Mouse (Mus musculus): ENCODE measurements at regions not wholly inside any gene's neighbourhood (a gene's known extent, or its start where the extent isn't known, plus 50 kb on each side); places are given as distances from the start of the nearest gene placed in this dataset.

DNA sequence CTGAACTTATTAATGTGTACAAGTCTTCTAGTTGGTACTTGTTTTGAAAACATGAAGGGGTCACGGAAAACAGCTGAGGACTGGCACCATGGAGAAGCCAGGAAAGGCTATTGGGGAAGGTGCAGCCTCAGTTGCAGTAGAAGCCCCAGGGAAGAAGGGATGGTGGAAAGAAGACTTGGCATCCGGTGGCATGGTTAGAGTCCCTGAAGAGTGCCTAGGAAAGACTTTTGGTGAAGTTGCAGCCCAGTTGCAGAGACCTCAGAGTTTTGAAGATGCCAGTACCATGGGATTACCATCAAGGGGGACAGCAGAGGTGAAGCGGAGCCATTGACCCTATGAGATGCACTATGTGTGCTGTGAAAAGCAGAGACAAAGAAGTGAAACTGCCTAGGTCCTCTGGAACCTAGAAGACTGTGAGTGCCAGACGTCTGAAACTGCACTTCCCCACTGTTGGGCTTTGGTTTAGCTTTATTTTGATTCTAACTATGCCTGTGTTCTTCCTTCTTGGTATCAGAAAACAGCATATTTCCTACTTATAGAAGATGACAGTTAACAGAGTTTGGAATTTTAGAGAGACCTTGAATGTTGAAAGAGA is 96.9 kb upstream of the Zfp648 start:
- peaks cover 11% of the 10 kb centered on the region for H3K4me1 ChIP-seq (ENCODE audit: insufficient read depth, low read length)
- no peak overlapping the region for H3K4me2 ChIP-seq (replicated peaks; ENCODE audit: low read depth, low read length)
- no peaks in the 10 kb centered on the region for H3K9me3 ChIP-seq (ENCODE audit: low read length)
- WGBS = 85% methylated on average over 4 of the region's 4 CpGs
- H3K36me3 ChIP-seq (ENCODE audit: insufficient read depth, low read length) = no peaks in the 10 kb centered on the region
- no peak overlapping the region for H3K4me3 ChIP-seq (ENCODE audit: low read length)
- no peaks in the 10 kb centered on the region for H3K27me3 ChIP-seq (ENCODE audit: insufficient read depth, low read length)
- no peak for ATAC-seq (ENCODE audit: low FRiP score, low TSS enrichment)
- H3K9ac ChIP-seq (replicated peaks; ENCODE audit: low read length) = no peak overlapping the region
- H3K27ac ChIP-seq (ENCODE audit: low read length) = no peak overlapping the region

DNA sequence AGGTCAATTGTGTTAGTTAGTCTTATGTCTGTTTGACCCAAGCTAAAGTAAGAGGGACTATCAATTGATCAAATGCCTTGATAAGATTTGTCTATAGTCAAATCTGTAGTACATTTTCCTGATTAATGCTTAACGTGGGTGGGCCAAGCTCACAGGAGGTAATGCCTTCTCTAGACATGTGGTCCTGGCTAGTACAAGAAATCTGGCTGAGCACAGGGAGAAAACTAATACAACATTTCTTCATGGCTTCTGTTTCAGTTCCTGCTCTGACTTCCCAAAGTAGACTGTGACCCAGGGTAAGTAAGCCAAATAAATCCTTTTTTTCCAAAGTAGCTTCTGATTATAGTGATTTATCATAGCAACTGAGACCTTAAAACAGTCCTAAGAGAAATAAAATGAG is 96.2 kb upstream of the Zfp648 start:
- no peak overlapping the region for H3K4me3 ChIP-seq (ENCODE audit: low read length)
- ATAC-seq (ENCODE audit: low FRiP score, low TSS enrichment) = no peak
- H3K27me3 ChIP-seq (ENCODE audit: insufficient read depth, low read length) = no peaks in the 10 kb centered on the region
- H3K9ac ChIP-seq (replicated peaks; ENCODE audit: low read length) = no peak overlapping the region
- H3K4me1 ChIP-seq (ENCODE audit: insufficient read depth, low read length) = peaks cover 11% of the 10 kb centered on the region
- H3K4me2 ChIP-seq (replicated peaks; ENCODE audit: low read depth, low read length) = no peak overlapping the region
- no peak overlapping the region for H3K27ac ChIP-seq (ENCODE audit: low read length)
- WGBS = 73% methylated on average over 1 of the region's 1 CpGs
- H3K9me3 ChIP-seq (ENCODE audit: low read length) = no peaks in the 10 kb centered on the region
- no peaks in the 10 kb centered on the region for H3K36me3 ChIP-seq (ENCODE audit: insufficient read depth, low read length)

DNA sequence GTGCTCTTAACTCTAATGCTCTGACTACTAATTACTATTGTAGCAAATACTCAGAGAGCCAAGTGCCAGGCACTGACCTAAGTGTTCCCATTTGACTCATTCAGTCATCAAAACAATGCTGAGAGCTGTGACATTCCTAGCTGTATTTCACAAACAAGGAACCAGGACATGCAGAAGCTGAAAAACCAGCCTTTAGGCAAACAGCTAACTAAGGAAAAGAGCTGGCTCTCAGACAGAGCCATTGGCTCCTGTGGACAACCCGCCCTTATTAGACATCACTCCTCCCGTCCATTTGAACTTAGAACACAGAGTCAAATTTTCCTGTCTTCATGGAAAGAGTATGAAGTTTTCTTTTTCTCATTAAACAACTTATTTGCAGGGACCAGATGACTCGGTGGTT is 88.5 kb upstream of the Zfp648 start:
- Histone ChIP-seq H3K9ac (replicated peaks; ENCODE audit: low read length) (no peak overlapping the region), H3K27me3 (ENCODE audit: insufficient read depth, low read length) (no peaks in the 10 kb centered on the region), H3K9me3 (ENCODE audit: low read length) (no peaks in the 10 kb centered on the region), H3K36me3 (ENCODE audit: insufficient read depth, low read length) (no peaks in the 10 kb centered on the region), H3K4me2 (replicated peaks; ENCODE audit: low read depth, low read length) (no peak overlapping the region), H3K27ac (ENCODE audit: low read length) (no peak overlapping the region), H3K4me3 (ENCODE audit: low read length) (no peak overlapping the region), H3K4me1 (ENCODE audit: insufficient read depth, low read length) (peaks cover 5% of the 10 kb centered on the region)
- 72% methylated on average over 3 of the region's 3 CpGs for WGBS
- no peak for ATAC-seq (ENCODE audit: low FRiP score, low TSS enrichment)

DNA sequence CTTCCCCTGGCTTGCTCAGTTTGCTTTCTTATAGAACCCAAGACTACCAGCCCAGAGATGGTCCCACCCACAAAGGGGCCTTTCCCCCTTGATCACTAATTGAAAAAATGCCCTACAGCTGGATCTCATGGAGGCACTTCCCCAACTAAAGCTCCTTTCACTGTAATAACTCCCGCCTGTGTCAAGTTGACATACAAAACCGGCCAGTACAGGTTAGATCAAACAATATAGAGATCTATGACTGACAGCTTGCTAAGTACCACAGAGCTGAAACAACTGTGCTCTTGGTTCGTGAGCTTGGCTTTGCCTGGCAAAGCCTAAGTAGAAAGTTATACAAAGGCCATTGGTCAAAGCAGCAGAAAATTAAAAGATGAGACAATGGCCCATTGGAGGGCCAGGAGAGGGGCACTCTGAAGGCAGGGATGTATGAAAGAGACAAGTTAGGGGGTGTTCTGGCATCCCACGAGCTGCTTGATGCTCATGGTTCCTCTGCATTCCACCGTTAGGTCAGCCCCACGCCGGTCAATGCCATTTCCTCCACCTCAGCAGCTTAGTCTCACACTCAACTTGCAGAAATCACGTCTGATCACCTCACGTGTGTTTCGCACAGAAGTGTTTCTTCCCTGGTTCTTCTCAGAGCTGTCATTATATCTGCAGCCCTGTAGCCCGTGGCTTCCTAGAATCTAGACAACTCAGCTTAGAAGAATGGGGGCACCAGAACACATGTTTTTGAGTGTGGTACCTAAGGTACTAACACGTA is 87.5 kb upstream of the Zfp648 start:
- H3K4me1 ChIP-seq (ENCODE audit: insufficient read depth, low read length) = peaks cover 12% of the 10 kb centered on the region
- H3K27ac ChIP-seq (ENCODE audit: low read length) = no peak overlapping the region
- H3K36me3 ChIP-seq (ENCODE audit: insufficient read depth, low read length) = no peaks in the 10 kb centered on the region
- H3K9me3 ChIP-seq (ENCODE audit: low read length) = no peaks in the 10 kb centered on the region
- H3K27me3 ChIP-seq (ENCODE audit: insufficient read depth, low read length) = no peaks in the 10 kb centered on the region
- no peak overlapping the region for H3K9ac ChIP-seq (replicated peaks; ENCODE audit: low read length)
- H3K4me2 ChIP-seq (replicated peaks; ENCODE audit: low read depth, low read length) = no peak overlapping the region
- no peak overlapping the region for H3K4me3 ChIP-seq (ENCODE audit: low read length)
- 80% methylated on average over 12 of the region's 12 CpGs for WGBS
- ATAC-seq (ENCODE audit: low FRiP score, low TSS enrichment) = no peak

DNA sequence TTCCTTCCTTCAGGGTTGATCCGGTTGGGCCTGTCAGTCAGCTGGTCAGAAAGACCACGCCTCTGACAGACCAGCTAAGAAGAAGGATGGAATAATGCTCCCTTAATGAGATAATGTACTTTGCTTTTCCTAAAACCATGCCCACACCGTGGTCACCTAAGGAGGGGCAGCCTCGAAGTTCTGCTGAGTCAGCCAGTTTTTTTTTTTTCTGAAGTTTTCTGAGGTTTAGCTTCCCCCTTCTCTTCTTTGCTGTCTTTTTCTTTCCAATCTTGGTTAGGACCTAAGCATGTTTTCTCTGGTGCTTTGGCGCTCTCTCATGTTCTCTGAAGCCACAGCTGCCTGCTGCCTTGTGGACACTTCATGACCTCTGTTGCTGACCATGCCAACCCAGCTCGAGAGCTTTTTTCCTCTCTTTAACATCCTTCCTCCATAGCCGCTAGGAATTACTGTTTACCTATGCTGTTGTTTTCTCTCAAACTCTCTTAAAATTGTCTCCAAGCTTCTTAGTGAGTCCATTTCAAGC is 84.7 kb upstream of the Zfp648 start:
- no peaks in the 10 kb centered on the region for H3K9me3 ChIP-seq (ENCODE audit: low read length)
- H3K27me3 ChIP-seq (ENCODE audit: insufficient read depth, low read length) = no peaks in the 10 kb centered on the region
- ATAC-seq (ENCODE audit: low FRiP score, low TSS enrichment) = no peak
- no peak overlapping the region for H3K4me2 ChIP-seq (replicated peaks; ENCODE audit: low read depth, low read length)
- WGBS = 71% methylated on average over 7 of the region's 7 CpGs
- no peak overlapping the region for H3K9ac ChIP-seq (replicated peaks; ENCODE audit: low read length)
- no peaks in the 10 kb centered on the region for H3K36me3 ChIP-seq (ENCODE audit: insufficient read depth, low read length)
- no peak overlapping the region for H3K27ac ChIP-seq (ENCODE audit: low read length)
- no peak overlapping the region for H3K4me3 ChIP-seq (ENCODE audit: low read length)
- peaks cover 19% of the 10 kb centered on the region for H3K4me1 ChIP-seq (ENCODE audit: insufficient read depth, low read length)

DNA sequence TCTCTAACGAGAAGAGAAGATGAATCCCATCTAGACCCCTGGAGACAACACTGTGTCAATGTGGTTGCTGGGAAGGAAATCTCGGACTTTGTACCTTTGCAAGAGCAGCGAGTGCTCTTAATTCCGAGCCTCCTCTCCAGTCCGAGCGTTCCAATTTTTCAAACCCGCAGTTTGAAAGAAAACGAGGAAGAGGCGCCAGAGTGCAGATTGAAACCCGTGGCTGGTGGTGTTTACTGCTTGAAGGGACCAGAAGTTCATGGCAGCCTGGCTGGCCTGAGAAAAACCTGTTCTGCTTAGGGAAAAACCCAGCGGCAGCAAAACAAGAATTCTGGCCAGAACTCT is 83.7 kb upstream of the Zfp648 start:
- peak overlapping the region; percentile 37 for H3K4me2 ChIP-seq (replicated peaks; ENCODE audit: low read depth, low read length)
- no peaks in the 10 kb centered on the region for H3K36me3 ChIP-seq (ENCODE audit: insufficient read depth, low read length)
- H3K9ac ChIP-seq (replicated peaks; ENCODE audit: low read length) = no peak overlapping the region; the same call in 1 of the 2 replicates
- no peaks in the 10 kb centered on the region for H3K9me3 ChIP-seq (ENCODE audit: low read length)
- WGBS = 44% methylated on average over 11 of the region's 11 CpGs
- H3K4me1 ChIP-seq (ENCODE audit: insufficient read depth, low read length) = peaks cover 19% of the 10 kb centered on the region
- peak overlapping the region; percentile 24; the same call in 1 of the 2 replicates for H3K4me3 ChIP-seq (ENCODE audit: low read length)
- peak overlapping the region; percentile 47; the same call in 1 of the 2 replicates for H3K27ac ChIP-seq (ENCODE audit: low read length)
- no peak for ATAC-seq (ENCODE audit: low FRiP score, low TSS enrichment)
- no peaks in the 10 kb centered on the region for H3K27me3 ChIP-seq (ENCODE audit: insufficient read depth, low read length)

DNA sequence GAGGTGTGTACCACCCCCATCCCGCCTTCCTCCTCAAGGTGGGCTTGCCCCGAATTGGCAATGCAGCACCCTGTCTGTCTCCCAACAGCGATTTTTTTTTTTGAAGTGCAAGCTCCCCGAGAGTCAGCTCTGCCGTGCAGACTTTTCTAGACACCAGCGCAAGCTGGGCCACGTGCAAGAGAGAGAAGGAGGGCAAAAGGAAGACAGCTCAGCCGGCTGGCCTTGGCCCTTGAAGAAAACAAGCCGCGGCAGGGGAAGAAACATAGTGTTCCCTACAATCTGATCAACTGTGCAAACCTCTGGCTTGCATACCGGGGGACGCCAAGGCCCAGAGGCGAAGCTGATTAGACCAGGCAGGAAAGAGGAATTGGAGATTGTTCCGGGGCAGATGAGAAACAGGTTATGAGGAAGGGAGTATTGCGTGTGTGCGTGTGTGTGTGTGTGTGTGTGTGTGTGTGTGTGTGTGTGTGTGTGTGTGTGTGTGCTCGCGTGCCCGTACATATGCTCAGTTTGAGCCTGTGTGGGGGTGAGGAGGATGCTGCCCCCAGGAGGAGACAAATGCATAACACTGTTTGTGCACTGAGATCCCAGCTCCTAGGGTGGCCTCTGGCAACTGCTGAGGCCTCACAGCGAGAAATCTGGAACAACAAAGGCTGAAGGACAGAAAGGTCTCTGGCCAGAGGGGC is 83.2 kb upstream of the Zfp648 start:
- H3K27ac ChIP-seq (ENCODE audit: low read length) = peak overlapping the region; percentile 47; the same call in 1 of the 2 replicates
- no peaks in the 10 kb centered on the region for H3K27me3 ChIP-seq (ENCODE audit: insufficient read depth, low read length)
- no peak overlapping the region; the same call in 1 of the 2 replicates for H3K9ac ChIP-seq (replicated peaks; ENCODE audit: low read length)
- peak overlapping the region; percentile 37 for H3K4me2 ChIP-seq (replicated peaks; ENCODE audit: low read depth, low read length)
- WGBS = 37% methylated on average over 20 of the region's 20 CpGs
- no peaks in the 10 kb centered on the region for H3K36me3 ChIP-seq (ENCODE audit: insufficient read depth, low read length)
- peak overlapping the region; percentile 24; the same call in 1 of the 2 replicates for H3K4me3 ChIP-seq (ENCODE audit: low read length)
- peak; percentile 69; the same call in 1 of the 2 replicates for ATAC-seq (ENCODE audit: low FRiP score, low TSS enrichment)
- H3K4me1 ChIP-seq (ENCODE audit: insufficient read depth, low read length) = peaks cover 19% of the 10 kb centered on the region
- H3K9me3 ChIP-seq (ENCODE audit: low read length) = no peaks in the 10 kb centered on the region

DNA sequence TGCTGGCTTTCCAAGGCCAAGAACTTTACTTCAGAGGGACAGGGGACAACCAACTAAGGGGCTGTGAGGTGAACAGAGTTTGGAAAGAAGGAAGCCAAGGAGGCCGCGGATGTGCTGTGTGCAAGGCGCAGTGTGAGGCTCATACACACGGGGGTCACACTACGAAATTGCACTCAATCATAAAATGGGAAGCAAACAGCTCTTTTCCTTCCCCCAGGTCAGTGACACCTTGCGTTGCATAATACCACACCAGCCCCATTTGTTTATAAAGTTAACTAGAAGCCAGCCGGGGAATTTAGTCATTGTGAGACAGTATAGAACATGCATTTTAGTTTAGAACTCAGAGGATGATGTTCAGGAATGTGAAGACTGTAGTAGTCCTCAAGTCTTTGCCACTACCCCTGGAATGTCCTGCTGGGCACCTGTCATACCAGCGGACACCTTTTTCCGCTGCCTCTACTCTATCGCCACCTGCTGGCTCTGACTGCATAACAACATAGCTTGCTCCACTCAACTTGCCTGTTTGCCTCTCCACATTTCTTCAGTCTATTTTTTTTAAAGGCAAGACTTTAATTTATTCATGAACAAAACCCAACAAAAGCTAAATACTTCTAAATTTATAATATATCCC is 82.5 kb upstream of the Zfp648 start:
- WGBS = 44% methylated on average over 10 of the region's 10 CpGs

DNA sequence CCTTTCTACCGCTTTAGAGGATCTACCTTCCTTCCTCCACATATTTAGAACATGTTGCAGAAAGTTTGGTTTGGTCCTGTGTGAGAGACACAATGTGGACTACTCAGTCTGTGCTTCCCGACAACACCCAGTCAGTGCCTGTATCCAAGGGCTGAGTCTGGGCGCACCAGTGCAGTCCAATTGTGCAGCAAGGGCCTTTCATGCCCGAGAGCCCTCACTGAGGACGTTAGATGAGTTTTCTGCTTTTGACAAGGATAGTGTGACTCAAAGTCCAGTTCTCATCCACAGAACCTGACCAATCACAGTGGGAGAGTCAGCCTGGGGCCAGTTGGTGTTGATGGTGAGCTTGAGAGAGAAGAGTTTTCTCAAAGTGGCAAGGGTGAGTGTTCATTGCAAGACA is 81.4 kb upstream of the Zfp648 start:
- 88% methylated on average over 5 of the region's 5 CpGs for WGBS
- Histone ChIP-seq H3K4me2 (replicated peaks; ENCODE audit: low read depth, low read length) (no peak overlapping the region), H3K4me3 (ENCODE audit: low read length) (no peak overlapping the region), H3K27ac (ENCODE audit: low read length) (no peak overlapping the region), H3K27me3 (ENCODE audit: insufficient read depth, low read length) (no peaks in the 10 kb centered on the region), H3K9me3 (ENCODE audit: low read length) (no peaks in the 10 kb centered on the region), H3K4me1 (ENCODE audit: insufficient read depth, low read length) (peaks cover 19% of the 10 kb centered on the region), H3K36me3 (ENCODE audit: insufficient read depth, low read length) (no peaks in the 10 kb centered on the region), H3K9ac (replicated peaks; ENCODE audit: low read length) (no peak overlapping the region)
- no peak for ATAC-seq (ENCODE audit: low FRiP score, low TSS enrichment)

More for the DNA sequence above, 82.5 kb upstream of the Zfp648 start:
- no peak overlapping the region for H3K9ac ChIP-seq (replicated peaks; ENCODE audit: low read length)
- H3K27ac ChIP-seq (ENCODE audit: low read length) = no peak overlapping the region
- ATAC-seq (ENCODE audit: low FRiP score, low TSS enrichment) = peak; percentile 64
- H3K4me1 ChIP-seq (ENCODE audit: insufficient read depth, low read length) = peaks cover 19% of the 10 kb centered on the region
- no peak overlapping the region for H3K4me3 ChIP-seq (ENCODE audit: low read length)
- no peak overlapping the region; the same call in 1 of the 2 replicates for H3K4me2 ChIP-seq (replicated peaks; ENCODE audit: low read depth, low read length)
- H3K9me3 ChIP-seq (ENCODE audit: low read length) = no peaks in the 10 kb centered on the region
- no peaks in the 10 kb centered on the region for H3K36me3 ChIP-seq (ENCODE audit: insufficient read depth, low read length)
- H3K27me3 ChIP-seq (ENCODE audit: insufficient read depth, low read length) = no peaks in the 10 kb centered on the region

Measured in kidney, embryonic 16.5 days (tissue).